Mouse (Mus musculus) hindbrain, embryonic 10.5 days (tissue): ENCODE measurements at regions not wholly inside any gene's neighbourhood (a gene's known extent, or its start where the extent isn't known, plus 50 kb on each side); places are given as distances from the start of the nearest gene placed in this dataset.

Experiments
- DNase-seq: peaks from one replicate; pipeline ENCODE4 v3.0.0-alpha.2; 2017; ENCODE audit warnings: low spot score
- H3K27ac ChIP-seq: fragments of 300-500 bp; sonication (generic); 2 replicates; pipeline ENCODE4 v1.5.1; 2016; ENCODE audit warnings: mild to moderate bottlenecking, moderate library complexity
- H3K27me3 ChIP-seq: fragments of 300-500 bp; sonication (generic); 2 replicates; pipeline ENCODE4 v1.6.1; 2016; ENCODE audit warnings: mild to moderate bottlenecking; ENCODE audit not compliant: poor library complexity, insufficient read depth, severe bottlenecking
- H3K36me3 ChIP-seq: fragments of 300-500 bp; sonication (generic); 2 replicates; pipeline ENCODE4 v1.6.1; 2016; ENCODE audit warnings: mild to moderate bottlenecking, moderate library complexity
- H3K4me1 ChIP-seq: fragments of 300-500 bp; sonication (generic); replicated peaks from 2 replicates; pipeline ENCODE4 v1.6.1; 2016; ENCODE audit warnings: mild to moderate bottlenecking
- H3K4me3 ChIP-seq: fragments of 300-500 bp; sonication (generic); 2 replicates; pipeline ENCODE4 v1.5.1; 2016; ENCODE audit warnings: mild to moderate bottlenecking, moderate library complexity
- H3K9me3 ChIP-seq: fragments of 300-500 bp; sonication (generic); 2 replicates; pipeline ENCODE4 v1.6.1; 2016; ENCODE audit warnings: mild to moderate bottlenecking, moderate library complexity
- WGBS: fragments of 180-500 bp; shearing (Covaris S2); methylation state at CpG from one replicate; pipeline ENCODE4 v1.1.7; 2016; 5-methylcytosine and 5-hydroxymethylcytosine counted together

- WGBS: 81% methylated on average over 1 of the region's 1 CpGs
- H3K27ac ChIP-seq: no peak overlapping the region
- no peak for DNase-seq
- no peaks in the 10 kb centered on the region for H3K4me1 ChIP-seq
- no peaks in the 10 kb centered on the region for H3K36me3 ChIP-seq
- no peaks in the 10 kb centered on the region for H3K27me3 ChIP-seq
- H3K4me3 ChIP-seq: no peak overlapping the region
- H3K9me3 ChIP-seq: no peaks in the 10 kb centered on the region
Observed at GRCm38 (mm10) chr4:30583417-30583816, 1380.5 kb upstream of the Map3k7 start.

GRCm38 (mm10) chr4:30608858-30609257, 1355.0 kb upstream of the Map3k7 start:
- H3K27ac ChIP-seq: no peak overlapping the region
- H3K9me3 ChIP-seq: no peaks in the 10 kb centered on the region
- DNase-seq: peak; percentile 9
- H3K4me1 ChIP-seq: peaks cover 7% of the 10 kb centered on the region; the same call in 1 of the 2 replicates
- WGBS: 32% methylated on average over 3 of the region's 3 CpGs
- H3K36me3 ChIP-seq: no peaks in the 10 kb centered on the region
- no peaks in the 10 kb centered on the region for H3K27me3 ChIP-seq
- H3K4me3 ChIP-seq: no peak overlapping the region

- Histone ChIP-seq H3K27ac (no peak overlapping the region), H3K9me3 (no peaks in the 10 kb centered on the region), H3K36me3 (no peaks in the 10 kb centered on the region), H3K27me3 (no peaks in the 10 kb centered on the region), H3K4me3 (no peak overlapping the region), H3K4me1 (peaks cover 7% of the 10 kb centered on the region; the same call in 1 of the 2 replicates)
- DNase-seq: no peak
Observed at GRCm38 (mm10) chr4:30609795-30610194, 1354.1 kb upstream of the Map3k7 start.

- no peak for DNase-seq
- H3K4me3 ChIP-seq: no peak overlapping the region
- WGBS: 82% methylated on average over 3 of the region's 3 CpGs
- H3K36me3 ChIP-seq: no peaks in the 10 kb centered on the region
- H3K27me3 ChIP-seq: no peaks in the 10 kb centered on the region
- H3K4me1 ChIP-seq: peaks cover 7% of the 10 kb centered on the region; the same call in 1 of the 2 replicates
- no peak overlapping the region for H3K27ac ChIP-seq
- no peaks in the 10 kb centered on the region for H3K9me3 ChIP-seq
Observed at GRCm38 (mm10) chr4:30610454-30610853, 1353.4 kb upstream of the Map3k7 start.
